ENCODE assay signal across 8 mouse cellular contexts in genomic region chr16:44557661-44558470, GRCm38 (mm10). TPM values are rescaled to one million over a fixed set of nuclear protein-coding genes. Genes with fewer than 3 reads are reported as not detected.
DNase-seq lines count a peak whose midpoint lies in the region; ATAC-seq and TF ChIP-seq lines count a peak whose summit lies in the region.

No protein-coding gene starts in this region.

- no peaks in the 10 kb centered on the region for H3K27me3 ChIP-seq in forebrain, embryonic 16.5 days (replicated peaks; ENCODE audit: control insufficient read depth, insufficient read depth, low read length)
- H3K27me3 ChIP-seq in lung, embryonic 16.5 days (ENCODE audit: control insufficient read depth, insufficient read depth, low read depth, low read length): no peaks in the 10 kb centered on the region

- intact Hi-C loops in heart, postnatal 36 days (cut with DNase I): loop anchor here (5.0 kb wide), 3 partner anchors 74 to 599 kb away; partner anchors contain the start of genes Atg3 and Slc35a5

- no peaks in the 10 kb centered on the region for H3K9me3 ChIP-seq in forebrain, embryonic 16.5 days (ENCODE audit: control insufficient read depth, low read length)
- H3K9me3 ChIP-seq in lung, embryonic 16.5 days (ENCODE audit: control insufficient read depth, low read length): no peaks in the 10 kb centered on the region

- H3K9ac ChIP-seq in forebrain, embryonic 16.5 days (replicated peaks; ENCODE audit: low read depth, low read length): peak overlapping the region; percentile 85
- peak overlapping the region; percentile 99 for H3K9ac ChIP-seq in lung, embryonic 16.5 days (ENCODE audit: low read length)

- WGBS in forebrain, embryonic 16.5 days: under 1% methylated on average over 47 of the region's 47 CpGs
- under 1% methylated on average over 47 of the region's 47 CpGs for WGBS in lung, embryonic 16.5 days

- ATAC-seq in forebrain, embryonic 16.5 days: peak; percentile 77
- ATAC-seq in lung, embryonic 16.5 days (ENCODE audit: low read depth): peak; percentile 73

- H3K27ac ChIP-seq in forebrain, embryonic 16.5 days (ENCODE audit: low read length): peak overlapping the region; percentile 88
- H3K27ac ChIP-seq in layer of hippocampus, adult 2 months: peak overlapping the region; percentile 92
- H3K27ac ChIP-seq in lung, embryonic 16.5 days (ENCODE audit: low read length): peak overlapping the region; percentile 94

- TF ChIP-seq CTCF in layer of hippocampus, adult 2 months (conservative IDR thresholded peaks at IDR 0.05): peak; percentile 51

- H3K36me3 ChIP-seq in forebrain, embryonic 16.5 days (ENCODE audit: control insufficient read depth, insufficient read depth): no peaks in the 10 kb centered on the region
- no peaks in the 10 kb centered on the region for H3K36me3 ChIP-seq in lung, embryonic 16.5 days (ENCODE audit: control insufficient read depth, insufficient read depth, low read length)

- peak overlapping the region; percentile 89 for H3K4me2 ChIP-seq in forebrain, embryonic 16.5 days (ENCODE audit: low read length)
- peak overlapping the region; percentile 78 for H3K4me2 ChIP-seq in lung, embryonic 16.5 days (ENCODE audit: low read depth, low read length)

- peak; percentile 8 for DNase-seq in T-cell, adult 2 months (ENCODE audit: low spot score)
- peak; percentile 83 for DNase-seq in cerebellum, adult 11-12 months
- DNase-seq in heart, postnatal 36 days: peak; percentile 73 to 84
- peak; percentile 32 to 60 for DNase-seq in layer of hippocampus, adult 2 months (ENCODE audit: low spot score in 2 of 2)
- peak; percentile 73 for DNase-seq in ovary, postnatal 36 days (ENCODE audit: low spot score)
- no peak for DNase-seq in MN1 (ENCODE audit: low spot score)

- peak overlapping the region; percentile 86 for H3K4me3 ChIP-seq in forebrain, embryonic 16.5 days (replicated peaks; ENCODE audit: low read length)
- peak overlapping the region; percentile 89 for H3K4me3 ChIP-seq in layer of hippocampus, adult 2 months
- H3K4me3 ChIP-seq in lung, embryonic 16.5 days (ENCODE audit: low read length): peak overlapping the region; percentile 81

- H3K4me1 ChIP-seq in forebrain, embryonic 16.5 days (replicated peaks; ENCODE audit: control insufficient read depth, insufficient read depth, low read length): peaks cover 35% of the 10 kb centered on the region
- peaks cover 14% of the 10 kb centered on the region for H3K4me1 ChIP-seq in lung, embryonic 16.5 days (replicated peaks; ENCODE audit: control insufficient read depth, insufficient read depth, low read length)

RNA-seq across cellular contexts. Expression of gene Boc, which starts 0.8 kb away (rescaled TPM):
- polyA plus RNA-seq in forebrain, embryonic 16.5 days (2015; fragmentation: Nextera tagmentation; extraction: Ambion mirVana): 15.2 and 17.6 TPM in 2 replicates
- 1 to 10 TPM; 4.8 to 5.9 TPM for total RNA-seq in heart, postnatal 36 days (2021)
- 10 to 100 TPM in 1 of 2 experiments, 1 to 10 TPM in 1; 9.7 to 12.1 TPM for total RNA-seq in layer of hippocampus, adult 2 months (2021)
- 29.7 and 32.0 TPM in 2 replicates for polyA plus RNA-seq in lung, embryonic 16.5 days (2015; fragmentation: Nextera tagmentation; extraction: Ambion mirVana)
